Mouse (Mus musculus) lung, embryonic 15.5 days (tissue): ENCODE data around the gene Fam120a. TPM values are rescaled to one million over a fixed set of nuclear protein-coding genes. Genes with fewer than 3 reads are reported as not detected.

ENCODE experiments used
- ATAC-seq: fragments of 200-750 bp; cut with Nextera tagmentation; 2 replicates; pipeline ENCODE4 v1.8.0; 2017; ENCODE audit warnings: moderate number of reproducible peaks, borderline replicate concordance; ENCODE audit not compliant: low FRiP score, low TSS enrichment; ENCODE audit errors: extremely low read depth
- H3K27ac ChIP-seq: fragments of 300-500 bp; sonication (generic); 2 replicates; pipeline ENCODE4 v1.5.1; 2015; ENCODE audit warnings: moderate library complexity, mild to moderate bottlenecking, inconsistent platforms
- H3K27me3 ChIP-seq: fragments of 300-500 bp; sonication (generic); 2 replicates; pipeline ENCODE4 v1.6.1; 2015; ENCODE audit warnings: inconsistent platforms
- H3K36me3 ChIP-seq: fragments of 300-500 bp; sonication (generic); 2 replicates; pipeline ENCODE4 v1.6.1; 2015; ENCODE audit warnings: inconsistent platforms
- H3K4me1 ChIP-seq: fragments of 300-500 bp; sonication (generic); 2 replicates; pipeline ENCODE4 v1.6.1; 2015; ENCODE audit warnings: inconsistent platforms
- H3K4me2 ChIP-seq: fragments of 300-500 bp; sonication (generic); 2 replicates; pipeline ENCODE4 v1.6.1; 2015; ENCODE audit warnings: inconsistent platforms, mild to moderate bottlenecking, moderate library complexity
- H3K4me3 ChIP-seq: fragments of 300-500 bp; sonication (generic); 2 replicates; pipeline ENCODE4 v1.5.1; 2015; ENCODE audit warnings: mild to moderate bottlenecking, inconsistent platforms
- H3K9ac ChIP-seq: fragments of 300-500 bp; sonication (generic); 2 replicates; pipeline ENCODE4 v1.6.1; 2015; ENCODE audit warnings: inconsistent platforms
- H3K9me3 ChIP-seq: fragments of 300-500 bp; sonication (generic); 2 replicates; pipeline ENCODE4 v1.6.1; 2016; ENCODE audit warnings: inconsistent platforms
- WGBS: fragments of 180-500 bp; shearing (Covaris S2); methylation state at CpG from one replicate; pipeline ENCODE4 v1.1.7; 2015; 5-methylcytosine and 5-hydroxymethylcytosine counted together
- polyA plus RNA-seq: library from polyadenylated mRNA; unstranded; fragments of >200 nt; fragmentation: Nextera tagmentation; extraction: Ambion mirVana; gene quantifications from 2 replicates; pipeline ENCODE4 v1.2.1, GENCODE M21; 2015

Gene Fam120a
- polyA plus RNA-seq, 1 experiment from 2014 or later: 26.1 TPM

- 55% methylated on average over 6 of the region's 6 CpGs for WGBS
- Histone ChIP-seq H3K27ac (no peak overlapping the region), H3K27me3 (no peaks in the 10 kb centered on the region), H3K9me3 (no peaks in the 10 kb centered on the region), H3K36me3 (no peaks in the 10 kb centered on the region), H3K4me3 (no peak overlapping the region), H3K4me2 (no peak overlapping the region), H3K9ac (no peak overlapping the region), H3K4me1 (0 out of 2 replicates have a peak, but pooled peaks cover 2% of the 10 kb centered on the region)
- no peak for ATAC-seq
Observed at GRCm38 (mm10) chr13:48982482-48983098, 14.8 kb upstream of the Fam120a start.

- WGBS: 60% methylated on average over 6 of the region's 6 CpGs
Observed at GRCm38 (mm10) chr13:48979069-48979468, 11.3 kb upstream of the Fam120a start.

GRCm38 (mm10) chr13:48977858-48978257 lies 10.0 kb upstream of the Fam120a start:
- Histone ChIP-seq H3K36me3 (no peaks in the 10 kb centered on the region), H3K9me3 (no peaks in the 10 kb centered on the region), H3K4me1 (0 out of 2 replicates have a peak, but pooled peaks cover 2% of the 10 kb centered on the region), H3K27me3 (no peaks in the 10 kb centered on the region), H3K4me3 (no peak overlapping the region), H3K9ac (no peak overlapping the region), H3K4me2 (peak overlapping the region; percentile 20; the same call in 1 of the 2 replicates), H3K27ac (0 out of 2 replicates have a peak overlapping the region, but pooled peaks have one; percentile 33)
- 34% methylated on average over 3 of the region's 3 CpGs for WGBS
- ATAC-seq: no peak

More at GRCm38 (mm10) chr13:48979069-48979468, 11.3 kb upstream of the Fam120a start:
- Histone ChIP-seq H3K4me2 (no peak overlapping the region), H3K27me3 (no peaks in the 10 kb centered on the region), H3K9ac (no peak overlapping the region), H3K9me3 (no peaks in the 10 kb centered on the region), H3K4me1 (0 out of 2 replicates have a peak, but pooled peaks cover 2% of the 10 kb centered on the region), H3K27ac (no peak overlapping the region), H3K4me3 (no peak overlapping the region), H3K36me3 (no peaks in the 10 kb centered on the region)
- ATAC-seq: no peak

- Histone ChIP-seq H3K4me3 (no peak overlapping the region), H3K27ac (no peak overlapping the region), H3K4me1 (peaks cover 4% of the 10 kb centered on the region), H3K9ac (no peak overlapping the region), H3K9me3 (no peaks in the 10 kb centered on the region), H3K36me3 (no peaks in the 10 kb centered on the region), H3K27me3 (no peaks in the 10 kb centered on the region), H3K4me2 (no peak overlapping the region)
- 86% methylated on average over 2 of the region's 2 CpGs for WGBS
- no peak for ATAC-seq
Observed at GRCm38 (mm10) chr13:48974699-48975098, 6.9 kb upstream of the Fam120a start.

GRCm38 (mm10) chr13:48974266-48974665 lies 6.4 kb upstream of the Fam120a start:
- Histone ChIP-seq H3K27ac (no peak overlapping the region), H3K4me3 (no peak overlapping the region), H3K4me1 (peaks cover 8% of the 10 kb centered on the region), H3K9me3 (no peaks in the 10 kb centered on the region), H3K36me3 (no peaks in the 10 kb centered on the region), H3K9ac (no peak overlapping the region), H3K4me2 (no peak overlapping the region), H3K27me3 (no peaks in the 10 kb centered on the region)
- 82% methylated on average over 4 of the region's 4 CpGs for WGBS
- ATAC-seq: no peak

GRCm38 (mm10) chr13:48973231-48973630 lies 5.4 kb upstream of the Fam120a start:
- Histone ChIP-seq H3K27me3 (no peaks in the 10 kb centered on the region), H3K27ac (no peak overlapping the region), H3K9ac (no peak overlapping the region), H3K9me3 (no peaks in the 10 kb centered on the region), H3K4me2 (no peak overlapping the region), H3K4me1 (peaks cover 8% of the 10 kb centered on the region), H3K4me3 (no peak overlapping the region), H3K36me3 (no peaks in the 10 kb centered on the region)
- ATAC-seq: no peak
- 75% methylated on average over 5 of the region's 5 CpGs for WGBS

- Histone ChIP-seq H3K36me3 (no peaks in the 10 kb centered on the region), H3K4me2 (no peak overlapping the region), H3K4me1 (peaks cover 13% of the 10 kb centered on the region), H3K4me3 (no peak overlapping the region), H3K9ac (no peak overlapping the region), H3K27ac (no peak overlapping the region), H3K9me3 (no peaks in the 10 kb centered on the region), H3K27me3 (no peaks in the 10 kb centered on the region)
- no peak for ATAC-seq
- WGBS: 54% methylated on average over 5 of the region's 5 CpGs
Observed at GRCm38 (mm10) chr13:48971033-48971432, 3.2 kb upstream of the Fam120a start.

- Histone ChIP-seq H3K27ac (no peak overlapping the region), H3K9ac (no peak overlapping the region), H3K4me1 (peaks cover 18% of the 10 kb centered on the region), H3K4me3 (no peak overlapping the region), H3K36me3 (no peaks in the 10 kb centered on the region), H3K4me2 (no peak overlapping the region), H3K9me3 (no peaks in the 10 kb centered on the region), H3K27me3 (no peaks in the 10 kb centered on the region)
- no peak for ATAC-seq
- 79% methylated on average over 13 of the region's 13 CpGs for WGBS
Observed at GRCm38 (mm10) chr13:48970566-48970965, 2.7 kb upstream of the Fam120a start.

- no peaks in the 10 kb centered on the region for H3K36me3 ChIP-seq
- peaks cover 35% of the 10 kb centered on the region for H3K4me1 ChIP-seq
- WGBS: 6% methylated on average over 7 of the region's 7 CpGs
- peak overlapping the region; percentile 92 for H3K4me2 ChIP-seq
- no peak for ATAC-seq
- H3K4me3 ChIP-seq: peak overlapping the region; percentile 85
- H3K27ac ChIP-seq: peak overlapping the region; percentile 98
- no peaks in the 10 kb centered on the region for H3K9me3 ChIP-seq
- peak overlapping the region; percentile 91 for H3K9ac ChIP-seq
- H3K27me3 ChIP-seq: no peaks in the 10 kb centered on the region
Observed at GRCm38 (mm10) chr13:48968750-48969088, 902 bp upstream of the Fam120a start.

- peak overlapping the region; percentile 91 for H3K9ac ChIP-seq
- WGBS: under 1% methylated on average over 57 of the region's 58 CpGs
- H3K27ac ChIP-seq: peak overlapping the region; percentile 98
- H3K4me2 ChIP-seq: peak overlapping the region; percentile 92
- peaks cover 46% of the 10 kb centered on the region for H3K4me1 ChIP-seq
- H3K36me3 ChIP-seq: no peaks in the 10 kb centered on the region
- no peaks in the 10 kb centered on the region for H3K9me3 ChIP-seq
- H3K4me3 ChIP-seq: peak overlapping the region; percentile 85
- peak; percentile 1 for ATAC-seq
- H3K27me3 ChIP-seq: no peaks in the 10 kb centered on the region
Observed at GRCm38 (mm10) chr13:48966851-48967821, 681 bp downstream of the Fam120a start.

GRCm38 (mm10) chr13:48965559-48966525 lies 2.0 kb downstream of the Fam120a start:
- peak overlapping the region; percentile 92 for H3K4me2 ChIP-seq
- H3K36me3 ChIP-seq: no peaks in the 10 kb centered on the region
- peak; percentile 46; the same call in 1 of the 2 replicates for ATAC-seq
- peak overlapping the region; percentile 91 for H3K9ac ChIP-seq
- WGBS: 9% methylated on average over 7 of the region's 7 CpGs
- H3K9me3 ChIP-seq: no peaks in the 10 kb centered on the region
- no peaks in the 10 kb centered on the region for H3K27me3 ChIP-seq
- peaks cover 50% of the 10 kb centered on the region for H3K4me1 ChIP-seq
- peak overlapping the region; percentile 98 for H3K27ac ChIP-seq
- peak overlapping the region; percentile 85 for H3K4me3 ChIP-seq
